Mouse (Mus musculus) MEL (cell line): ENCODE results near the gene Psmd4.

Experiments
- CHD2 ChIP-seq: IDR thresholded peaks from 2 replicates; pipeline ENCODE4 v1.6.1; 2011; ENCODE audit warnings: low read length, improper control_type of control experiment
- CTCF ChIP-seq, 3 experiments: IDR thresholded peaks in 2 of 3; conservative IDR thresholded peaks in 1 of 3; 2 replicates each; pipeline ENCODE4 v1.5.1; 2011 to 2012; ENCODE audit warnings: low read length in 3 of 3, low read depth in 2 of 3, mild to moderate bottlenecking in 2 of 3, improper control_type of control experiment in 1 of 3, inconsistent platforms in 1 of 3, mixed read lengths in 1 of 3, moderate library complexity in 1 of 3; ENCODE audit not compliant: control insufficient read depth in 1 of 3, insufficient read depth in 1 of 3, poor library complexity in 1 of 3, severe bottlenecking in 1 of 3
- ETS1 ChIP-seq: IDR thresholded peaks from 2 replicates; pipeline ENCODE4 v1.6.1; 2012; ENCODE audit warnings: low read depth, mild to moderate bottlenecking, inconsistent platforms, low read length, improper control_type of control experiment, moderate library complexity
- KAT2A ChIP-seq: conservative IDR thresholded peaks from 2 replicates; pipeline ENCODE4 v1.6.1; 2012; ENCODE audit warnings: low read depth, low read length, improper control_type of control experiment, inconsistent platforms
- MXI1 ChIP-seq: IDR thresholded peaks from 2 replicates; pipeline ENCODE4 v1.6.1; 2011; ENCODE audit warnings: mild to moderate bottlenecking, low read depth, low read length, improper control_type of control experiment
- MYB ChIP-seq: IDR thresholded peaks from 2 replicates; pipeline ENCODE4 v1.6.1; 2011; ENCODE audit warnings: mild to moderate bottlenecking, low read depth, low read length, improper control_type of control experiment
- POLR2A ChIP-seq, 2 experiments: IDR thresholded peaks; 2 replicates each; pipeline ENCODE4 v1.6.1; 2011 to 2012; ENCODE audit warnings: low read length in 2 of 2, mild to moderate bottlenecking in 2 of 2, control low read depth in 1 of 2, improper control_type of control experiment in 1 of 2, low read depth in 1 of 2, moderate library complexity in 1 of 2; ENCODE audit not compliant: control insufficient read depth in 1 of 2, insufficient read depth in 1 of 2, poor library complexity in 1 of 2
- POLR2AphosphoS2 ChIP-seq: IDR thresholded peaks from 2 replicates; pipeline ENCODE4 v1.6.1; 2011; ENCODE audit warnings: low read length, improper control_type of control experiment
- RAD21 ChIP-seq: IDR thresholded peaks from 2 replicates; pipeline ENCODE4 v1.6.1; 2011; ENCODE audit warnings: mild to moderate bottlenecking, low read depth, low read length, improper control_type of control experiment
- RCOR1 ChIP-seq: IDR thresholded peaks from 2 replicates; pipeline ENCODE4 v1.6.1; 2012; ENCODE audit warnings: low read depth, mild to moderate bottlenecking, inconsistent platforms, low read length, improper control_type of control experiment
- SIN3A ChIP-seq: IDR thresholded peaks from 2 replicates; pipeline ENCODE4 v1.6.1; 2012; ENCODE audit warnings: low read length, improper control_type of control experiment, inconsistent platforms
- TAL1 ChIP-seq: IDR thresholded peaks from 2 replicates; pipeline ENCODE4 v1.6.1; 2012; ENCODE audit warnings: mild to moderate bottlenecking, inconsistent platforms, low read length, moderate library complexity, mixed read lengths
- ZKSCAN1 ChIP-seq: IDR thresholded peaks from 2 replicates; pipeline ENCODE4 v1.6.1; 2012; ENCODE audit warnings: low read depth, mild to moderate bottlenecking, inconsistent platforms, low read length, improper control_type of control experiment, moderate library complexity

DNA sequence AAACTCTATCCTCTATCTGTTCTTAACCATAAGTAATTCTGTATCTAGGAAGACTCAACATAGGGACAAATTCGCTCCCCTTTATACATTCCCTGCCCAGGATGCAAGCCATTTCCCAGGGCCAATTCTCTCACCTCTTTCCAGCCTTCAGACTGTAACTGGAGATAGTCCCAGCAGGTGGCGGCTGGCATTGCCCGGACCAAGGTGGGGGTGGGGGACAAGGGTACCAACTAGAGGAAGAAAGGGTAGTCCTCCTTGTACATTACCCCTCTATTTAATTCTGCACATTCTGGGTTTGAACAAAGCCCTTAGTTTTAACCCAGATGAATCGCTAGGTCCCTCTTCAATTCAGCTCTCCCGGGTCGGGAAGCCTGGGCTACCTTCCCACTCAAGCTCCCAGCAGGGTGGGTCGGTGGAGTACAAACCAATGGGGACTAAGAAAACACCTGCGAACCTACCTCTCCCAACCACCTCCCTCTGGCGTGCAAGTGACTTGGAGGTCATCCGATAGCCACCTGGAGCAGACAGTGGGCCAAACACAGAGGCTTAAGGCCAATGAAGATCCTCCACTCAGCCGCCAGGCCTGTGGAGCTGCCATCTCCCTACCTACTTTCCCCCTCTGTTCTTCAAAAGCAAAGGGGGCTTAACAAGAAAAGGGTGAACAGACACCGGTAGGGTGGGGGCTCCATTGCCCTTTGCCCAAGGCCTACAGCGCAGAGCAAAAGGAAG, 28.6 kb downstream of the Psmd4 start:
- TF ChIP-seq POLR2AphosphoS2 (no peak), POLR2A (IDR thresholded peaks at IDR 0.05; ENCODE audit: control insufficient read depth in 1 of 2, insufficient read depth in 1 of 2, low read depth in 1 of 2, low read length in 2 of 2, poor library complexity in 1 of 2) (no peak), RCOR1 (no peak), TAL1 (no peak), MXI1 (no peak), RAD21 (no peak), MYB (no peak), CTCF (IDR thresholded peaks at IDR 0.05 in 2 of 3, conservative IDR thresholded peaks at IDR 0.05 in 1 of 3; ENCODE audit: control insufficient read depth in 1 of 3, insufficient read depth in 1 of 3, low read depth in 2 of 3, low read length in 3 of 3, poor library complexity in 1 of 3, severe bottlenecking in 1 of 3) (no peak), ETS1 (no peak), SIN3A (no peak), ZKSCAN1 (no peak), CHD2 (no peak), KAT2A (no peak)
